Mouse (Mus musculus): ENCODE results near the gene Pgs1.

- no peak for TF ChIP-seq GATA1 (IDR thresholded peaks at IDR 0.05; ENCODE audit: borderline replicate concordance, low read length)
- TF ChIP-seq CTCF (IDR thresholded peaks at IDR 0.05; ENCODE audit: low read depth, low read length): no peak
Measured at GRCm38 (mm10) chr11:117954094-117954493, 32.0 kb upstream of the Pgs1 start.
